Mouse (Mus musculus) embryonic facial prominence, embryonic 13.5 days (tissue): Measurements from ENCODE around the gene Rasa1. TPM values are rescaled to one million over a fixed set of nuclear protein-coding genes. Genes with fewer than 3 reads are reported as not detected.

Experiments used
- ATAC-seq: fragments of 200-750 bp; cut with Nextera tagmentation; 2 replicates; pipeline ENCODE4 v1.8.0; 2017; ENCODE audit warnings: low read depth; ENCODE audit not compliant: insufficient number of reproducible peaks, insufficient read depth, low FRiP score, low TSS enrichment
- H3K27ac ChIP-seq: fragments of 300-500 bp; sonication (generic); 2 replicates; pipeline ENCODE4 v1.5.1; 2015; ENCODE audit warnings: moderate library complexity, mild to moderate bottlenecking, inconsistent platforms
- H3K27me3 ChIP-seq: fragments of 300-500 bp; sonication (generic); 2 replicates; pipeline ENCODE4 v1.6.1; 2015; ENCODE audit warnings: mild to moderate bottlenecking, inconsistent platforms
- H3K36me3 ChIP-seq: fragments of 300-500 bp; sonication (generic); 2 replicates; pipeline ENCODE4 v1.6.1; 2015; ENCODE audit warnings: mild to moderate bottlenecking, inconsistent platforms
- H3K4me1 ChIP-seq: fragments of 300-500 bp; sonication (generic); 2 replicates; pipeline ENCODE4 v1.6.1; 2015; ENCODE audit warnings: inconsistent platforms
- H3K4me2 ChIP-seq: fragments of 300-500 bp; sonication (generic); 2 replicates; pipeline ENCODE4 v1.6.1; 2015; ENCODE audit warnings: moderate library complexity, mild to moderate bottlenecking, inconsistent platforms
- H3K4me3 ChIP-seq: fragments of 300-500 bp; sonication (generic); 2 replicates; pipeline ENCODE4 v1.5.1; 2015; ENCODE audit warnings: mild to moderate bottlenecking, inconsistent platforms
- H3K9ac ChIP-seq: fragments of 300-500 bp; sonication (generic); 2 replicates; pipeline ENCODE4 v1.6.1; 2015; ENCODE audit warnings: mild to moderate bottlenecking, inconsistent platforms
- H3K9me3 ChIP-seq: fragments of 300-500 bp; sonication (generic); 2 replicates; pipeline ENCODE4 v1.6.1; 2016; ENCODE audit warnings: inconsistent platforms
- WGBS: fragments of 180-500 bp; shearing (Covaris S2); methylation state at CpG from one replicate; pipeline ENCODE4 v1.1.7; 2015; ENCODE audit warnings: mixed read lengths; 5-methylcytosine and 5-hydroxymethylcytosine counted together
- polyA plus RNA-seq: library from polyadenylated mRNA; unstranded; fragments of >200 nt; fragmentation: Nextera tagmentation; extraction: Ambion mirVana; gene quantifications from 2 replicates; pipeline ENCODE4 v1.2.1, GENCODE M21; 2015

Rasa1 gene
- 53.2 and 63.0 TPM in 2 replicates for polyA plus RNA-seq

DNA sequence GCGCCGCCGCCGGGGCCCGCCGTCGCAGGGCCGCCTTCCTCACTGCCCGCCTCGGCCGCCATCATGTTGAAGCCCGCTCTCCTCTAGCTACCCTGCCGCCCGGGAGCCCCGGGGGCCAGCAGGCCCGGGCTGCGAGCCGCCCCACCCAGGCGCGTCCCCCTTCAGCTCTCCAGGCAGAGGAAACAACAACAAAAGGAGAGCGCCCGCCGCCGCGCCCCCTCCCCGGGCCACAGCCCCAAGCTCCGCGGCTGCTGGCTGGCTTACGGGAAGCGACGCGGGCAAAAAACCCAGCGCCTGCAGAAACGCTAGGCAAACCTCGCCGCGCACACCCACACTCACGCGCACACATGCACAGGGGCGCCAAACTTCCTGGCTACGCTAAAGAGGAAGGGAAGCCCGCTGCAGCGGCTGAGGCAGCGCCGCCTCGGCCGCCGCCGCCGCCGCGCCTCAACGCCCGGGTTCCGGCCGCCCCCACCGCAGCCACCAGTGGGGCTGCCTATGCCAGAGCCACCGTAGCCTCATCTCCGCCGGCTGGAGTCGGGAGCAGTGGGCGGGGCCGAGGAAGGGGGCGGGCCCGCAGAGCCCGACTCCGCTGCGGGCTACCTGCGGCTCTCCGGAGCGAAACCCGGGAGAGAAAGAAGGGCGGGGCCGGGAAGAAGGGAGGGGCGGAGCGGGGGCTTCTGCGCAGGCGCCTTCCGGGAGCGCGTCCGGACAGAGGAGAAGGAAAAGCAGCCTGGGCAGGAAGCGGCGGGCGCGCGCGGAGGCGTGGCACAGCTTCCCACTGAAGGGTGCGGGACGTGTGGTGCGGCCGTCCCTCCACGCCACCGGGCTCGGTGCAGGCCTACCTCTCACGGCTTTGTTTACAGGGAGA is at the start of gene Rasa1:
Rasa1 (minus strand) TSS at position 288 of the 871 bp plus-strand sequence.
- WGBS: under 1% methylated on average over 93 of the region's 97 CpGs
- peak within 1 kb of the TSS; percentile 68 for H3K4me2 ChIP-seq
- peak; percentile 100 for ATAC-seq
- peak within 1 kb of the TSS; percentile 97 for H3K4me3 ChIP-seq
- H3K9me3 ChIP-seq: no peaks in the 10 kb centered on the region
- H3K9ac ChIP-seq: peak within 1 kb of the TSS; percentile 97
- H3K4me1 ChIP-seq: no peaks in the 10 kb centered on the region; the same call in 1 of the 2 replicates
- H3K27me3 ChIP-seq: no peaks in the 10 kb centered on the region
- no peaks in the 10 kb centered on the region for H3K36me3 ChIP-seq
- peak within 1 kb of the TSS; percentile 100 for H3K27ac ChIP-seq

DNA sequence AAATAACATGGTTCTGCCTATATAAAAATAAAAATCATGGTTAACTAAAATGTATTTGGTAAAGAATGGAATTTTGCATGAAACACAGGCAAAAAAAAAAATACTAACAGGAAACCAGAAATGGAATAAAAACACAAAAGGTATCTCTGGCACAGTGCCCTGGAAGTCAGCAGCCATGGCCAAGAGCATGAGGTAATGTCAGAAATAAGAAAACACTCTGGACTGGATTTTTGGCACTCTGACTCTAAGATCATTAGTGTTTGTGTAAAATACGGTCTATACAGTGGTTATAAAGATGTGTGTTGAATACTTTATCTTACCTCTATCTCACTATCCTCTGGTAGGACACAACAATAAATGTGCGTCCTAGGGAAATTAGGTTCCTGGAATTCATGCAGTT is 22.6 kb upstream of the Rasa1 start:
- Histone ChIP-seq H3K27ac (no peak overlapping the region), H3K36me3 (no peaks in the 10 kb centered on the region), H3K9ac (no peak overlapping the region), H3K4me3 (no peak overlapping the region), H3K4me1 (no peaks in the 10 kb centered on the region), H3K4me2 (no peak overlapping the region), H3K9me3 (no peaks in the 10 kb centered on the region), H3K27me3 (no peaks in the 10 kb centered on the region)
- ATAC-seq: no peak
- 79% methylated on average over 2 of the region's 2 CpGs for WGBS

DNA sequence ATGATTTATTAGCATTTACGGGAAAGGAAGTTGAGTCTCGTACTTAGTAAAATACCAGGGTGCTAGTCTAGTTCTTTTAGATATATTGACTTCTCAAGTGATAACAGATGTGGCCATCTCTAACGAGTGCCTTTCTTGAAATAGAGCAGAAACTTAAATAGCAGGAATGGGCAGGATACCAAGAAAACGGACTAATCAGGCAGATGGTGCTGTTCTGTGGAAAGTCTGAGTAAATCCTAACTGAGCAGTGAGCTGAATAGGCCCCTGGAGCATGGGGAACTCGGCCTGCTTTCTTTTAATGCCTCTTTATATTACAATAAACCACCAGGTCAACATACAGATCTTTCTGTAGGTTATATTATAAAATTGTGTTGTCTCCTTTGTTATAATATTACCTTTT is 22.0 kb upstream of the Rasa1 start:
- no peak overlapping the region for H3K4me3 ChIP-seq
- no peaks in the 10 kb centered on the region for H3K9me3 ChIP-seq
- no peaks in the 10 kb centered on the region for H3K36me3 ChIP-seq
- ATAC-seq: no peak
- no peak overlapping the region for H3K27ac ChIP-seq
- H3K27me3 ChIP-seq: no peaks in the 10 kb centered on the region
- no peaks in the 10 kb centered on the region for H3K4me1 ChIP-seq
- H3K4me2 ChIP-seq: no peak overlapping the region
- WGBS: 29% methylated on average over 5 of the region's 5 CpGs
- H3K9ac ChIP-seq: no peak overlapping the region

DNA sequence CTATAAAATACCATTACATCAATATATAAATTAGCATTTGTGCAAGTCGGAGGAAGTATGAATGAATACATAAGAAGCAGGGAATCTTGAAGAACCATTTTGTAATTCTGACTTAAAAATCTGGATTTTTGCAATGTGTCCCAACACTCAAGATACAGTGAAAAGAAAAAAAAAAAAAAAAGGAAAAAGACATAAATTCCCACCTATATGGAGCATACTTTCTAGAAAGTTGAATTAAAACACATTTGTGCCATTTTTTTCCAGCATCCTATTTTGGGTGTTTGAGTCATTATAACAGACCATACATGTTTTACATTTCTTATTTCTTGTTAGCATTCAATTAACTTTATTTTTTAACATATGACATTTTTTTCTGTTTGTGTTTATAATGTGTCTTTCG is 21.6 kb upstream of the Rasa1 start:
- Histone ChIP-seq H3K27ac (no peak overlapping the region), H3K9ac (no peak overlapping the region), H3K36me3 (no peaks in the 10 kb centered on the region), H3K4me3 (no peak overlapping the region), H3K4me2 (no peak overlapping the region), H3K27me3 (no peaks in the 10 kb centered on the region), H3K9me3 (no peaks in the 10 kb centered on the region), H3K4me1 (no peaks in the 10 kb centered on the region)
- ATAC-seq: no peak
- WGBS: 85% methylated on average over 2 of the region's 2 CpGs

DNA sequence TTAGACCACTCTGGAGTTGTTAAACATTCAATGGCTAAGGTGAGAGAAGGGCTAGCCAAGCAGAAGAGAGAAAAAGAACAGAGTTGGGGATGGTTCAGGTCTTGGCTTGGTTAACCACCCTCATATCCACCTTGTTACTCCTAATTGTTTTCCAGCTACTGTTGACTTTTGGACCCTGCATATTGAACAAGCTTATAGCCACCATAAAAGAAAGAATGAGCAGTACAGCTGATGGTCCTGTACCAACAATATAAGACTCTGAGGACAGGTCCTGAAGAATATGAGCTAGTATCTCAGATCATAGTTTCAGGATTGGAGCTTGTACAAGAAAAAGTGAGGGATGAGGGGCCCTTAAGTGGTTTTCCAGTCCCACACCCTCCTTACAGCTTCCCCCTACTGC is 17.1 kb upstream of the Rasa1 start:
- H3K4me2 ChIP-seq: no peak overlapping the region
- no peaks in the 10 kb centered on the region for H3K27me3 ChIP-seq
- H3K4me3 ChIP-seq: no peak overlapping the region
- no peak overlapping the region for H3K27ac ChIP-seq
- no peak overlapping the region for H3K9ac ChIP-seq
- H3K36me3 ChIP-seq: no peaks in the 10 kb centered on the region
- ATAC-seq: no peak
- no peaks in the 10 kb centered on the region for H3K9me3 ChIP-seq
- no peaks in the 10 kb centered on the region for H3K4me1 ChIP-seq

DNA sequence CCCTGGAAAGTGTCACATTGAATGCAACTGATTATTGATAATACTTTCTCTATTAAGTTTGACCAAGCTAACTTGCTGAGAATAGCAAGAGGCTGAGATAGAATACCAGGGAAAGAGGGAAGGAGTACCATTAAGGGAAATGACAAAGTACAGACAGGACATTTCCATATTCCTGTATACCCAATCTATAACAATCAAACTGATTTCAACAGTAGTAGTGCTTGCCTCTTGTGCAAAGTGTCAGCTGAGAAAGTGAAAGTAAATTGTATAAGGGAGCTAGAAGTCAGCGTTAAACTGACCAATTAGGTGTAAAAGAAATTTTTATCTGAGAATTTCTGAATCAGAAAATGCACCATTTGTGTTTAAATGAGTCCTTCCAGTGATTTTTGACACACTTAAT is 1.7 kb upstream of the Rasa1 start:
- no peak overlapping the region for H3K9ac ChIP-seq
- no peaks in the 10 kb centered on the region for H3K36me3 ChIP-seq
- no peaks in the 10 kb centered on the region; the same call in 1 of the 2 replicates for H3K4me1 ChIP-seq
- H3K27me3 ChIP-seq: no peaks in the 10 kb centered on the region
- H3K27ac ChIP-seq: no peak overlapping the region
- no peak overlapping the region for H3K4me2 ChIP-seq
- ATAC-seq: no peak
- WGBS: 75% methylated on average over 1 of the region's 1 CpGs
- no peaks in the 10 kb centered on the region for H3K9me3 ChIP-seq
- H3K4me3 ChIP-seq: no peak overlapping the region

DNA sequence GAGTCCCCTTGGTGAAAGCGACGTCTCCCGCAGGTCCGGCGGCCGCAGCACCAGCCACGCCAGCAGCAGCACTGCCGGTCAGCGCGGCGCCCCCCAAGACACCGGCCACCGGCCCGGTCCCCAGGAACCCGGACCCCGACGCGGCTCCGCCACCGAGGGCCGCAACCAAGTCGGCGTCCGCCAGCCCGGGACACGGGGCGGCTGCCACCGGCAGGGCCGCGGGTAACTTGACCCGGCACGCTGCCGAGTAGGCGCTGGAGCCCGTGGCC is 422 bp downstream of the Rasa1 start:
- no peak for ATAC-seq

DNA sequence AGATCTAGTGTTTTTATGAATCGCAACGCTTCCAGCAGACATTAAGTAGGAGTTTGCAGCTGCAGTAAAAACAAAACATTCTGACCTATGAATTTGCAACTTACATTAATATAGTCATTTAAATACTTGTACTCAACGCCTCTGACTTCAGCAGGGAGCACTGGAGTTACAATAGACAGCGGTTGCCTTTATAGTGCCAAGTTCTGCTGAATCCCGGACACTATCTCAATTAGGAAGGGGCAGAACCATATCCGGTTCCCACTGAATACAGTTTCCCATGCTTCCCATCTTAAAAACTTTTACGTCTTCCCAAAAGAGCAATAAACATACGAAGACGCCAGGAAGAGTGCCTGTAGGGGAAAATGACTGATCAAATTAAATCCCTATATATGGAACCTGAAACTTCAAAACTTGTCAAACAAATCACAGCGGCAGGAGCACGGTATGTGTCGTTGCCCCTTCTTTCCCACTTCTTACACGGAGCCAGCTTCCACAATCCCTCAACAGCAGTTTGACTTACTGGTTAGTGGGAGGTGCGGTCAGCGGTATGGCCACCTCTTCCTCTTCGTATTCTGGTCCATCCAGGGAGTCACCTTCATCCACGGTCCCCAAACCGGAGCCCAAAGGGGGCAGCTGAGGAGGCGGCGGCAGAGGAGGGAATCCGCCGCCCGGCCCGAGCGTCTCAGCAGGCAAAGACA is 905 bp downstream of the Rasa1 start:
- Histone ChIP-seq H3K4me2 (peak overlapping the region; percentile 68), H3K4me3 (peak overlapping the region; percentile 97), H3K9ac (peak overlapping the region; percentile 97), H3K27me3 (no peaks in the 10 kb centered on the region), H3K36me3 (no peaks in the 10 kb centered on the region), H3K27ac (peak overlapping the region; percentile 100), H3K4me1 (no peaks in the 10 kb centered on the region; the same call in 1 of the 2 replicates), H3K9me3 (no peaks in the 10 kb centered on the region)
- ATAC-seq: no peak
- under 1% methylated on average over 25 of the region's 25 CpGs for WGBS

More for the DNA sequence above, 422 bp downstream of the Rasa1 start:
- Histone ChIP-seq H3K4me1 (no peaks in the 10 kb centered on the region; the same call in 1 of the 2 replicates), H3K4me3 (peak overlapping the region; percentile 97), H3K36me3 (no peaks in the 10 kb centered on the region), H3K4me2 (peak overlapping the region; percentile 68), H3K9me3 (no peaks in the 10 kb centered on the region), H3K9ac (peak overlapping the region; percentile 97), H3K27me3 (no peaks in the 10 kb centered on the region), H3K27ac (peak overlapping the region; percentile 100)
- WGBS: 0% methylated on average over 35 of the region's 35 CpGs

DNA sequence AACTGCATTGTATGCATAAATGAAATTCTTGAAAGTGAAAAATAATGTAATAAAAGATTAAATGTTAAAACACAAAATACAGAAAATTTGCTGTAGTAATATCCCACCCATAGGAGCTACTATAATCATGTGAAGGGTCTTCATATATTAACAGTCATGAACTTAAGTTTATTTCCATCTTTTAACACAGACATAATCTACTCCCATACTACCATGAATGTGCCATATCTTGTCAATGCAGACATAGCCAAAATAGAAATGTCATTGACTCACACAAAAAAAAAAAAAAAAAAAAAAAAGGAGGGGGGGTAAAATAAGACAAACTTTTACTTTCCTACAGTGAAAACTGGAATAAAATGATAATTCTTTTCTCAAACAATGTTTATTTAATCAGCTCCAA is 6.3 kb downstream of the Rasa1 start:
- no peak overlapping the region for H3K4me3 ChIP-seq
- H3K4me2 ChIP-seq: no peak overlapping the region
- ATAC-seq: no peak

DNA sequence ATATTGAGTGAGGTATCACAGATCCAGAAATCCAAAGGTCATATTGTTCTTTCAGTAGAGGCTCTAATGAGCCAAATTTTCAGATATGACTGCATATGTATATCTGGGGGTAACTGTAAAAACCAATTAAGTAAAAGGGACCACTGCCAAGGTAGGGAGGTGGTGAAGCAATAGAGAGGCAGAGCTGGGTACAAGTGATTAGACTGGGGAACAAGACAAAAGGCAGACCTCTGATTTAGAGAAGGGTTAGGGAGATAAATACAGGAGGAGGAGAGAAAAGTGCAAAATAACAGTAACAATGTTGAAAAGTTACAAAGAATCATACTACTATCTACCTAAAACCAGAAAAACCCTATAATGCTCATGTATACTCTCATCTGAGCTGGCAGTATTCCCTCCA is 10.0 kb downstream of the Rasa1 start:
- Histone ChIP-seq H3K4me2 (no peak overlapping the region), H3K9me3 (no peaks in the 10 kb centered on the region), H3K4me1 (no peaks in the 10 kb centered on the region), H3K4me3 (no peak overlapping the region), H3K9ac (no peak overlapping the region), H3K36me3 (no peaks in the 10 kb centered on the region), H3K27me3 (no peaks in the 10 kb centered on the region), H3K27ac (no peak overlapping the region)
- no peak for ATAC-seq

More for the DNA sequence above, 6.3 kb downstream of the Rasa1 start:
- no peaks in the 10 kb centered on the region; the same call in 1 of the 2 replicates for H3K4me1 ChIP-seq
- no peak overlapping the region for H3K27ac ChIP-seq
- no peaks in the 10 kb centered on the region for H3K36me3 ChIP-seq
- no peaks in the 10 kb centered on the region for H3K9me3 ChIP-seq
- H3K27me3 ChIP-seq: no peaks in the 10 kb centered on the region
- no peak overlapping the region for H3K9ac ChIP-seq

DNA sequence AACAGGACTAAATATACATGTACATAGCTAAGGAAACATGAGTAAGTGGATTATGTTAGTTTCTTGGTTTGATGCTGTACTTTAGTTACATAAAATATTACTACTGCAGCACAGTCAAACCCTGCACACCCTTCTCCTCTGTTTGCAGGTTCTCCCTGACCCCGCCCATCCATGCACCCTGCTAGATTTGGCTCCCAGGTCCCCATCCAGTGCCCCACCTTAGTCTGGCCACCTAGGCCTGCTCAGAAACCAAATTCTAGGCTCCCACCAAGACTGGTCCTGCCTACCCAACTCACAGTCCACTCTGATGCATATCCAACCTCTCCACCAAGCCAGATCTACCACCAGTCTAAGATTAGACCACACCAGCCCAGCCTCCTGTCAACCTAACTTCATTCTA is 14.4 kb downstream of the Rasa1 start:
- H3K9me3 ChIP-seq: no peaks in the 10 kb centered on the region
- H3K9ac ChIP-seq: no peak overlapping the region
- no peak for ATAC-seq
- no peak overlapping the region for H3K4me3 ChIP-seq
- no peaks in the 10 kb centered on the region for H3K27me3 ChIP-seq
- no peak overlapping the region for H3K27ac ChIP-seq
- H3K4me1 ChIP-seq: no peaks in the 10 kb centered on the region
- H3K4me2 ChIP-seq: no peak overlapping the region
- WGBS: 92% methylated on average over 1 of the region's 1 CpGs
- H3K36me3 ChIP-seq: no peaks in the 10 kb centered on the region

DNA sequence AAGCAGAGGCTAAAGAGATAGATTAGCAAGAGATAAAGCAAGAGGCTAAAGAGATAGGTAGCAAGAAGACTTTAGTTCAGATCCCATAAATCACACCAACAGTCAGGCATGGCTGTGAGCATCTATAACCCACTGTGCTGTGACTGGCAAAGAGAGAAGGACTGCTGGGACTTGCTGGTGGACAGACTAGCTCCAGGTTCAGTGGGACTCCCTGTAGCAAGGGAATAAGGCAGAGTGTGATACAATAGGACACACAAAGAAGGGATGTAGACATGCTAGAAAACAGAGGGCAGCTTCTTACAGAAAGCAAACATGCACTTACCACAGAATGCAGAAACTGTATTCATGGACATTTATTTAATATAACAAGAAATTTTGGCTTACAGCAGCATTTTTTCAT is 15.1 kb downstream of the Rasa1 start:
- H3K9ac ChIP-seq: no peak overlapping the region
- no peaks in the 10 kb centered on the region for H3K4me1 ChIP-seq
- ATAC-seq: no peak
- H3K27me3 ChIP-seq: no peaks in the 10 kb centered on the region
- no peak overlapping the region for H3K4me2 ChIP-seq
- H3K9me3 ChIP-seq: no peaks in the 10 kb centered on the region
- H3K4me3 ChIP-seq: no peak overlapping the region
- no peak overlapping the region for H3K27ac ChIP-seq
- no peaks in the 10 kb centered on the region for H3K36me3 ChIP-seq
